Mouse (Mus musculus): Measurements from ENCODE around the gene Gsdma. TPM values are rescaled to one million over a fixed set of nuclear protein-coding genes. Genes with fewer than 3 reads are reported as not detected.
"Not testable (repeated sequence)": the region's sequence is repeated elsewhere in the genome, so short reads cannot be mapped to it uniquely, and the experiment has no call there.

Gene Gsdma
- polyA plus RNA-seq, 1 experiment from 2014 or later, result not detected

GRCm38 (mm10) chr11:98635312-98635970 lies 28.7 kb upstream of the Gsdma start:
- not testable (repeated sequence) for ATAC-seq (ENCODE audit: insufficient number of reproducible peaks, insufficient read depth, low FRiP score, low read depth); H3K36me3 ChIP-seq (ENCODE audit: control insufficient read depth, insufficient read depth, low read length); H3K27me3 ChIP-seq (ENCODE audit: control insufficient read depth, insufficient read depth, low read length); H3K9ac ChIP-seq (ENCODE audit: low read length); H3K9me3 ChIP-seq (ENCODE audit: control insufficient read depth, low read length); H3K4me1 ChIP-seq (ENCODE audit: control insufficient read depth in 2 of 2, insufficient read depth in 2 of 2, low read length in 2 of 2); H3K27ac ChIP-seq (replicated peaks in 1 of 2; ENCODE audit: control insufficient read depth in 1 of 2, insufficient read depth in 1 of 2, low read depth in 2 of 2, low read length in 2 of 2); H3K4me3 ChIP-seq (ENCODE audit: control insufficient read depth in 1 of 2, insufficient read depth in 1 of 2, low read depth in 1 of 2, low read length in 2 of 2); H3K4me2 ChIP-seq (ENCODE audit: low read length)
- 32% methylated on average over 10 of the region's 10 CpGs for WGBS

- ATAC-seq (ENCODE audit: insufficient number of reproducible peaks, insufficient read depth, low FRiP score, low read depth), result no peak
- H3K27me3 ChIP-seq (ENCODE audit: control insufficient read depth, insufficient read depth, low read length), result peaks cover 4% of the 10 kb centered on the region; the same call in 1 of the 2 replicates
These were observed 26.6 kb upstream of the Gsdma start for GRCm38 (mm10) chr11:98637501-98637900.

GRCm38 (mm10) chr11:98640091-98640490 lies 24.1 kb upstream of the Gsdma start:
- Histone ChIP-seq H3K4me3 (ENCODE audit: control insufficient read depth in 1 of 2, insufficient read depth in 1 of 2, low read depth in 1 of 2, low read length in 2 of 2) (no peak overlapping the region), H3K36me3 (ENCODE audit: control insufficient read depth, insufficient read depth, low read length) (no peaks in the 10 kb centered on the region), H3K9ac (ENCODE audit: low read length) (no peak overlapping the region), H3K4me2 (ENCODE audit: low read length) (no peak overlapping the region), H3K27me3 (ENCODE audit: control insufficient read depth, insufficient read depth, low read length) (no peaks in the 10 kb centered on the region), H3K27ac (replicated peaks in 1 of 2; ENCODE audit: control insufficient read depth in 1 of 2, insufficient read depth in 1 of 2, low read depth in 2 of 2, low read length in 2 of 2) (no peak overlapping the region), H3K4me1 (ENCODE audit: control insufficient read depth in 2 of 2, insufficient read depth in 2 of 2, low read length in 2 of 2) (no peaks in the 10 kb centered on the region), H3K9me3 (ENCODE audit: control insufficient read depth, low read length) (no peaks in the 10 kb centered on the region)
- ATAC-seq (ENCODE audit: insufficient number of reproducible peaks, insufficient read depth, low FRiP score, low read depth), result no peak
- 49% methylated on average over 5 of the region's 5 CpGs for WGBS

More at GRCm38 (mm10) chr11:98637501-98637900, 26.6 kb upstream of the Gsdma start:
- Histone ChIP-seq H3K9me3 (ENCODE audit: control insufficient read depth, low read length) (no peaks in the 10 kb centered on the region), H3K4me3 (ENCODE audit: control insufficient read depth in 1 of 2, insufficient read depth in 1 of 2, low read depth in 1 of 2, low read length in 2 of 2) (no peak overlapping the region), H3K36me3 (ENCODE audit: control insufficient read depth, insufficient read depth, low read length) (no peaks in the 10 kb centered on the region), H3K9ac (ENCODE audit: low read length) (no peak overlapping the region), H3K27ac (replicated peaks in 1 of 2; ENCODE audit: control insufficient read depth in 1 of 2, insufficient read depth in 1 of 2, low read depth in 2 of 2, low read length in 2 of 2) (no peak overlapping the region), H3K4me2 (ENCODE audit: low read length) (no peak overlapping the region), H3K4me1 (ENCODE audit: control insufficient read depth in 2 of 2, insufficient read depth in 2 of 2, low read length in 2 of 2) (no peaks in the 10 kb centered on the region)
- 63% methylated on average over 1 of the region's 1 CpGs for WGBS

DNA sequence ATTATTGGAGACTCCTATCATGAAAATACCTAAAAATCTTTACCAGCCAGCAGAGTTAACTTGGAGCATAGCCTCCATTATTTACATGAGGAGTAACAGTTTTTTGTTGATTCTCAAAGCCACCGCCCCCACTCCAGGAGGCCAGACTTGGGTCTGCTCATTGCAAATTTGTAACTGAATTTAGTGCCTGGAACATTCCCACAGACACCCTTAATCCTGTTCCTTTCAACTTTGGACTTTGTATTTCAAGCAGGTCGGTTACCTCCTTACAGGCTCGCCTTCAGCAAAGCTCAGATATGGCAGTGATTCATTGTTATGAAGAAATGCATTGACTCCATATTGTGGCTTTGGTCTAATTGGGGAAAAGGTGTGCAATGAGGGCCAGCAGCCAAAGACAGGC lies 19.4 kb upstream of the Gsdma start:
- Histone ChIP-seq H3K4me3 (ENCODE audit: control insufficient read depth in 1 of 2, insufficient read depth in 1 of 2, low read depth in 1 of 2, low read length in 2 of 2) (no peak overlapping the region), H3K9me3 (ENCODE audit: control insufficient read depth, low read length) (no peaks in the 10 kb centered on the region), H3K27ac (replicated peaks in 1 of 2; ENCODE audit: control insufficient read depth in 1 of 2, insufficient read depth in 1 of 2, low read depth in 2 of 2, low read length in 2 of 2) (no peak overlapping the region), H3K9ac (ENCODE audit: low read length) (no peak overlapping the region), H3K4me1 (ENCODE audit: control insufficient read depth in 2 of 2, insufficient read depth in 2 of 2, low read length in 2 of 2) (no peaks in the 10 kb centered on the region), H3K36me3 (ENCODE audit: control insufficient read depth, insufficient read depth, low read length) (no peaks in the 10 kb centered on the region), H3K4me2 (ENCODE audit: low read length) (no peak overlapping the region), H3K27me3 (ENCODE audit: control insufficient read depth, insufficient read depth, low read length) (peaks cover 9% of the 10 kb centered on the region)
- 80% methylated on average over 3 of the region's 3 CpGs for WGBS
- ATAC-seq (ENCODE audit: insufficient number of reproducible peaks, insufficient read depth, low FRiP score, low read depth), result no peak

DNA sequence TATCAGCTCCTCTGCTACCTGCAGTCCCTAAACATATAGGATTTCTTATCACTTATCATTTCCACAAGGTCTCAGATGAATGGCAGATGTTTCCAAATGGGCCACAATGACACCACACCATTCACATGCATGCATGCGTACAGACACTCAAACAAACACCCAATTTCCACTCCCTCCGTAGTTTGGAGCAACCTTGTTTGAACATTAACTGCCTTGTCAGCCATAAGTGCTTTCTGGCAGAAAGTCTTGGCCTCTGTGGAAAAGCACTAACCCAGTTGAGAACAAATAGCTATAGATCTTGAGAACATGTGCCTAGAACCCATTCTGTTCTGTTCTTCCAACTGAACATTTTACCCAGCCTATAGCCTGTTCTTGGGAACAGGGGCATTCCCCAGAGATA lies 18.2 kb upstream of the Gsdma start:
- no peaks in the 10 kb centered on the region for H3K4me1 ChIP-seq (ENCODE audit: control insufficient read depth in 2 of 2, insufficient read depth in 2 of 2, low read length in 2 of 2)
- H3K4me3 ChIP-seq (ENCODE audit: control insufficient read depth in 1 of 2, insufficient read depth in 1 of 2, low read depth in 1 of 2, low read length in 2 of 2), result no peak overlapping the region
- H3K9ac ChIP-seq (ENCODE audit: low read length), result no peak overlapping the region
- H3K36me3 ChIP-seq (ENCODE audit: control insufficient read depth, insufficient read depth, low read length), result no peaks in the 10 kb centered on the region
- H3K9me3 ChIP-seq (ENCODE audit: control insufficient read depth, low read length), result no peaks in the 10 kb centered on the region
- H3K27me3 ChIP-seq (ENCODE audit: control insufficient read depth, insufficient read depth, low read length), result peaks cover 11% of the 10 kb centered on the region
- ATAC-seq (ENCODE audit: insufficient number of reproducible peaks, insufficient read depth, low FRiP score, low read depth), result no peak
- no peak overlapping the region for H3K27ac ChIP-seq (replicated peaks in 1 of 2; ENCODE audit: control insufficient read depth in 1 of 2, insufficient read depth in 1 of 2, low read depth in 2 of 2, low read length in 2 of 2)
- WGBS, result 79% methylated on average over 2 of the region's 2 CpGs
- no peak overlapping the region for H3K4me2 ChIP-seq (ENCODE audit: low read length)

DNA sequence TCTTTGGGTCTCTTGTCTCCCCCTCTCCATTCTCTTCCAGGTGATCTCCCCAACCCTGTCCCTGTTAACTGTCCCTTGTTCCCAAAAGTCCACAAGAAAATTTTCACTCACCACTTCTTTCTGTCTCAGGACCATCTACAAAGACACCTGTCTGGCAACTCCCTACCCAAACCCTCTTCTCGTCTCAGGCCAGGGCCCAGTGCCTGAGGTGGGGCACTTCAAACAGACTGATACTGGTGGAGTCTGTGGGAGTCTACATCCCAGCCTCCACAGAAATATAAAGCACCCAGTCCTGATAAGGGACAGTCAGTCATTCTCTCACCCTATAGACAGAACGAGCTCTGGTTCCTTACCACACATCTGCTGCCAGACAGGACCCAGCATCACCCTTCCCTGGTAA lies 17.7 kb upstream of the Gsdma start, which contains the start of gene Gsdma2:
TSS of gene Gsdma2 (plus strand) at position 301 of the 400 bp plus-strand sequence.
- no peak for ATAC-seq (ENCODE audit: insufficient number of reproducible peaks, insufficient read depth, low FRiP score, low read depth)
- no peaks in the 10 kb centered on the region for H3K4me1 ChIP-seq (ENCODE audit: control insufficient read depth in 2 of 2, insufficient read depth in 2 of 2, low read length in 2 of 2)
- H3K36me3 ChIP-seq (ENCODE audit: control insufficient read depth, insufficient read depth, low read length), result no peaks in the 10 kb centered on the region
- H3K27ac ChIP-seq (replicated peaks in 1 of 2; ENCODE audit: control insufficient read depth in 1 of 2, insufficient read depth in 1 of 2, low read depth in 2 of 2, low read length in 2 of 2), result no peak within 1 kb of the TSS
- H3K9ac ChIP-seq (ENCODE audit: low read length), result no peak within 1 kb of the TSS
- H3K27me3 ChIP-seq (ENCODE audit: control insufficient read depth, insufficient read depth, low read length), result peaks cover 11% of the 10 kb centered on the region
- H3K4me2 ChIP-seq (ENCODE audit: low read length), result no peak within 1 kb of the TSS
- no peaks in the 10 kb centered on the region for H3K9me3 ChIP-seq (ENCODE audit: control insufficient read depth, low read length)
- 47% methylated on average over 2 of the region's 2 CpGs for WGBS
- no peak within 1 kb of the TSS for H3K4me3 ChIP-seq (ENCODE audit: control insufficient read depth in 1 of 2, insufficient read depth in 1 of 2, low read depth in 1 of 2, low read length in 2 of 2)

DNA sequence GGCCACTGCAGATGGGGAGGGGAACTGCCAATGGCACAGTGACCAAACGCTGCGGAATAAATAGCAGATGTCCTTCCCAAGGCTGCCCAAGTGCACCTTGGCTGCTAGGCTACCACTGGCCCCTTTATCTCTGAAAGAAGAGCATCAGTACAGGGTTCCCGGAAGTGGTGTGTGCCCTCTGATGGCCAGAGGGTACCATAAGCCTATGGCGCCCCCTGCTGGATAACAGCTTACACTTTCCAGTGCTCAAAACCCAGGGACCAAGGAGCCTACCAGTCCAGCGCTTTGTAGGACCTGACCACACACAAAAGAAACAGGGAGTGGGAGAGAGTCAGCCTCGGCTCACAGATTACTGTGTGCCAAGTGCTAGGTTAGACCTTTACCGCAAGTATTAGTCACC lies 9.1 kb upstream of the Gsdma start:
- H3K4me2 ChIP-seq (ENCODE audit: low read length); H3K9me3 ChIP-seq (ENCODE audit: control insufficient read depth, low read length); H3K27me3 ChIP-seq (ENCODE audit: control insufficient read depth, insufficient read depth, low read length); H3K4me3 ChIP-seq (ENCODE audit: control insufficient read depth in 1 of 2, insufficient read depth in 1 of 2, low read depth in 1 of 2, low read length in 2 of 2); ATAC-seq (ENCODE audit: insufficient number of reproducible peaks, insufficient read depth, low FRiP score, low read depth); H3K36me3 ChIP-seq (ENCODE audit: control insufficient read depth, insufficient read depth, low read length); H3K9ac ChIP-seq (ENCODE audit: low read length); H3K4me1 ChIP-seq (ENCODE audit: control insufficient read depth in 2 of 2, insufficient read depth in 2 of 2, low read length in 2 of 2); H3K27ac ChIP-seq (replicated peaks in 1 of 2; ENCODE audit: control insufficient read depth in 1 of 2, insufficient read depth in 1 of 2, low read depth in 2 of 2, low read length in 2 of 2): not testable (repeated sequence)
- WGBS, result 10% methylated on average over 7 of the region's 7 CpGs

DNA sequence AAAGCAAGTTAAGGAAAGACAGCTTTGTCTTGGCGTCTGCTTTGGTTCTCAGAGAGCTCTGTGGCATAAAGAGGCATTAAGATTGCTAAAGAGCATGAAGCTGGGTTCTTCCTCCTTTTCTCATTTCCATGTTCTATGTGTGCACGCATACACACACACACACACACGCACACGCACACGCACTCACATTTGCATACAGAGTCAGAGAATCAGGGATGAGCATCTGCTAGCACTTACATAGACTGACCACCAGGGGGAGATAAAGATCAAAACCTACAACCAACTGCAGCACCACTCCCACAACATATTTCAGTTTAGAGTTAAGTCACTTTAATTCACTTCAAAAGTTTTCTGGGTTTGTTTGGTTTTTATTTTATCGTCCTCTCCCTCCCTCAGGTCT lies 3.6 kb upstream of the Gsdma start:
- no peaks in the 10 kb centered on the region for H3K27me3 ChIP-seq (ENCODE audit: control insufficient read depth, insufficient read depth, low read length)
- ATAC-seq (ENCODE audit: insufficient number of reproducible peaks, insufficient read depth, low FRiP score, low read depth), result no peak
- H3K4me3 ChIP-seq (ENCODE audit: control insufficient read depth in 1 of 2, insufficient read depth in 1 of 2, low read depth in 1 of 2, low read length in 2 of 2), result no peak overlapping the region
- H3K9me3 ChIP-seq (ENCODE audit: control insufficient read depth, low read length), result no peaks in the 10 kb centered on the region
- WGBS, result 18% methylated on average over 6 of the region's 6 CpGs
- no peak overlapping the region for H3K27ac ChIP-seq (replicated peaks in 1 of 2; ENCODE audit: control insufficient read depth in 1 of 2, insufficient read depth in 1 of 2, low read depth in 2 of 2, low read length in 2 of 2)
- H3K36me3 ChIP-seq (ENCODE audit: control insufficient read depth, insufficient read depth, low read length), result no peaks in the 10 kb centered on the region
- no peak overlapping the region for H3K9ac ChIP-seq (ENCODE audit: low read length)
- H3K4me2 ChIP-seq (ENCODE audit: low read length), result no peak overlapping the region
- no peaks in the 10 kb centered on the region for H3K4me1 ChIP-seq (ENCODE audit: control insufficient read depth in 2 of 2, insufficient read depth in 2 of 2, low read length in 2 of 2)

Measured in heart, embryonic 14.5 days (tissue).